Mouse (Mus musculus) forebrain, embryonic 15.5 days (tissue): Measurements from ENCODE around the gene Dyrk4. TPM values are rescaled to one million over a fixed set of nuclear protein-coding genes. Genes with fewer than 3 reads are reported as not detected.

Experiments
- ATAC-seq: fragments of 200-750 bp; cut with Nextera tagmentation; replicated peaks from 2 replicates; pipeline ENCODE4 v1.8.0; 2017; ENCODE audit warnings: mild to moderate bottlenecking, moderate TSS enrichment, moderate library complexity
- H3K27ac ChIP-seq: fragments of 300-500 bp; sonication (generic); replicated peaks from 2 replicates; pipeline ENCODE4 v1.5.1; 2015; ENCODE audit warnings: mild to moderate bottlenecking, inconsistent platforms
- H3K27me3 ChIP-seq: fragments of 300-500 bp; sonication (generic); 2 replicates; pipeline ENCODE4 v1.6.1; 2015; ENCODE audit warnings: inconsistent platforms
- H3K36me3 ChIP-seq: fragments of 300-500 bp; sonication (generic); 2 replicates; pipeline ENCODE4 v1.6.1; 2015; ENCODE audit warnings: mild to moderate bottlenecking, inconsistent platforms
- H3K4me1 ChIP-seq: fragments of 300-500 bp; sonication (generic); 2 replicates; pipeline ENCODE4 v1.6.1; 2015; ENCODE audit warnings: inconsistent platforms
- H3K4me2 ChIP-seq: fragments of 300-500 bp; sonication (generic); replicated peaks from 2 replicates; pipeline ENCODE4 v1.6.1; 2015; ENCODE audit warnings: mild to moderate bottlenecking, inconsistent platforms
- H3K4me3 ChIP-seq: fragments of 300-500 bp; sonication (generic); 2 replicates; pipeline ENCODE4 v1.5.1; 2015; ENCODE audit warnings: mild to moderate bottlenecking, inconsistent platforms
- H3K9ac ChIP-seq: fragments of 300-500 bp; sonication (generic); replicated peaks from 2 replicates; pipeline ENCODE4 v1.6.1; 2015; ENCODE audit warnings: mild to moderate bottlenecking, inconsistent platforms
- H3K9me3 ChIP-seq: fragments of 300-500 bp; sonication (generic); 2 replicates; pipeline ENCODE4 v1.6.1; 2016; ENCODE audit warnings: inconsistent platforms
- WGBS: fragments of 180-500 bp; shearing (Covaris S2); methylation state at CpG from one replicate; pipeline ENCODE4 v1.1.7; 2015; ENCODE audit warnings: mixed read lengths; 5-methylcytosine and 5-hydroxymethylcytosine counted together
- polyA plus RNA-seq: library from polyadenylated mRNA; unstranded; fragments of >200 nt; fragmentation: Nextera tagmentation; extraction: Ambion mirVana; gene quantifications from 2 replicates; pipeline ENCODE4 v1.2.1, GENCODE M21; 2015

The Dyrk4 gene
- polyA plus RNA-seq, 1 experiment from 2014 or later = 0.08 TPM

DNA sequence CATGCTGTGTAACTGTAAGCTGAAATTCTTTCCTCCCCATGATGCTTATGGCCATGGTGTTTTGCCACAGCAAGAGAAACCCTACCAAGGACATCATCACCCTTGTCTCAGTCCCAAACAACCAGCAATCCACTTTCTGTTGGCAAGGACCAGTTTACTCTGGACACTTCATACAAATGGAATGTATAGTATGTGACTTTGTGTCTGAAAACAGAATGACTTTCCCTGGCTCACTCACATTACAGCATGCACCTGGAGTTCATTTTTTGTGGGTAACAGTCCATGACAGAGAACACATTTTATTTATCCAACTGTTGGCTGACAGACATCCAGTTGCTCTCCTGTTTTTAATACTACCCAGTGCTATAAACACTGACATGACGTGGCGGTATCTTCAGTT is 11.3 kb upstream of the Dyrk4 start:
- WGBS = 96% methylated on average over 2 of the region's 2 CpGs
- Histone ChIP-seq H3K4me1 (peaks cover 6% of the 10 kb centered on the region; the same call in 1 of the 2 replicates), H3K4me3 (no peak overlapping the region), H3K9ac (no peak overlapping the region), H3K27ac (no peak overlapping the region), H3K36me3 (peaks cover 13% of the 10 kb centered on the region; the same call in 1 of the 2 replicates), H3K4me2 (no peak overlapping the region), H3K9me3 (no peaks in the 10 kb centered on the region), H3K27me3 (no peaks in the 10 kb centered on the region)
- ATAC-seq = no peak

DNA sequence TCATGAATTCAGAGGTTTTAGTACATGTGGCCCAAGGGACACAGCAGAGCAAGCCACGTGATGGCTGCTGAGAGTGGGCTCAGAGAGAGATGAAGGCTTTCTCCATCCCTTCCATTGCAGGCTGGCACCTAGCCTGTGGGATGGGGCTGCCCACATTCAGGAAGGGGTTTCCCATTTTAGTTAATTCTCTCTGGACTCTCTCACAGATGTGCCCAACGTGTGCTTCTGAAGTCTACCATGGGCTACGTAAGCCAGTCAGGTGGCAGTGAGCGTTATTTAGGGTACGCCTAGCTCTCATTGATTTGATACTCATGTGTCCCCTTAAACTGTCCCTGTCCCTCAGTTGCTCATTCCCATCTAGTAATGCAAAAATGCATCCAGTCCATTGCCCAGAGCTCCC is 6.7 kb downstream of the Dyrk4 start:
- H3K27ac ChIP-seq = no peak overlapping the region
- no peaks in the 10 kb centered on the region for H3K36me3 ChIP-seq
- no peak for ATAC-seq
- no peak overlapping the region for H3K4me3 ChIP-seq
- H3K27me3 ChIP-seq = no peaks in the 10 kb centered on the region
- no peaks in the 10 kb centered on the region for H3K4me1 ChIP-seq
- WGBS = 83% methylated on average over 5 of the region's 5 CpGs
- no peaks in the 10 kb centered on the region for H3K9me3 ChIP-seq
- no peak overlapping the region for H3K4me2 ChIP-seq
- H3K9ac ChIP-seq = no peak overlapping the region

DNA sequence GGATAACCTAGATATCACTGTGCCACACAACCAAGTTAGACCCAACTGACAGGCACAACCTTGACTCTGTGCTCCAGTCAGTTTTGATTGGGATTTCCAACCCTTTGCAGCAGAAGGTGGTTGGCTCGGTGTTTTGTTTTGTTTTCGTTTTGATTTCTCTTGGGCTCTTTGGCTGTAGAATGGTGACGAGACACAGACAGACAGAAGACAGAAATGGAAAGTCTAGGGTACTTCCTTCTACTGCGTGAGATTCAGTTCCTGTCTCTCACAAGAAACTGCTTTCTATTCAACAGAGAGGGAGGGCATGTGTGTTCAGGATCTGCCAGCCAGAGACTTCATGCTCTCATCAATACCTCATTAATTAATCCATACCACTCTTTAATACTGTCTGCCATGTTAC is 10.9 kb downstream of the Dyrk4 start:
- WGBS = 90% methylated on average over 4 of the region's 4 CpGs
- no peak for ATAC-seq
- Histone ChIP-seq H3K4me1 (no peaks in the 10 kb centered on the region), H3K4me3 (no peak overlapping the region), H3K9me3 (no peaks in the 10 kb centered on the region), H3K27ac (no peak overlapping the region), H3K9ac (no peak overlapping the region), H3K27me3 (no peaks in the 10 kb centered on the region), H3K4me2 (no peak overlapping the region), H3K36me3 (no peaks in the 10 kb centered on the region)

DNA sequence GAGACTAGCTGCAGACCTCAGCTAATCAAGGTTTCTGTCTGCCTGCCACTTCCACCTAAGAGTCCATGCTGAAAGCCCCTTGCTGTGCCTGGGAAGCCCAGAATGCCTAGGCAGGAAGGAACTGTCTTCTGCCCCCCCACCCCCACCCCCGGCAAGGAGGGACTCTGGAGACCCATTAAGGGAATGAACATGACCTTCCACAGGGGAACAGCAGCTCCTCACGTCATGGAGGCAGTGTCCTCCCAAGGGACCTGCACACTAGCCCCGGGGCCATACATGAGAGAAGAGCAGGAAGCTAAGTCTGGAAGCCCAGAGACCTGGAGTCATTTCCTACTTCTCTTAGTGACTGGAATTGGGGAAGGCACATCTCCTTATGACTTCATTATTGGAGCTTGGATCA is 13.8 kb downstream of the Dyrk4 start:
- Histone ChIP-seq H3K9ac (no peak overlapping the region), H3K27me3 (no peaks in the 10 kb centered on the region), H3K4me3 (no peak overlapping the region), H3K9me3 (no peaks in the 10 kb centered on the region), H3K27ac (no peak overlapping the region), H3K4me1 (no peaks in the 10 kb centered on the region), H3K4me2 (no peak overlapping the region), H3K36me3 (no peaks in the 10 kb centered on the region)
- ATAC-seq = no peak
- 75% methylated on average over 3 of the region's 3 CpGs for WGBS

DNA sequence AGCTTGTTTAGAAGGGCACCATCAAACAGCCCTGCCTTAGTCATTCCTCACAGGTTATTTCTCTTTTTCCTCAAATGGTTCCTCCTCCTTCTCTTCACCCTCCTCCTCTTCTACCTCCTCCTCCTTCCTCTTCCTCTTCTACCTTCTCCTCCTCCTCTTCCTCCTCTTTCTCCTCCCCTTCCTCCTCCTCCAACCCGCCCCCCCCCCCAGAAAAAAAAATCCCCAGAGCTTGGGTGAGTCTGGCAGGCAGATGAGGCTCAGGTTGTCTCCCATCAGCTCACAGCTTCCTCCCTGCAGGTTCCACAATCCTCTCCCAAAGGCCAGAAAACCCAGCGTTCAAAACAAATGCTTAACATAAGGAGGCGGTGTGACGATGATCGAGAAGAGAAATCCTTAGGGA is 14.3 kb downstream of the Dyrk4 start:
- Histone ChIP-seq H3K27me3 (no peaks in the 10 kb centered on the region), H3K9me3 (no peaks in the 10 kb centered on the region), H3K27ac (no peak overlapping the region), H3K9ac (no peak overlapping the region), H3K36me3 (no peaks in the 10 kb centered on the region), H3K4me3 (no peak overlapping the region), H3K4me1 (no peaks in the 10 kb centered on the region), H3K4me2 (no peak overlapping the region)
- 75% methylated on average over 4 of the region's 5 CpGs for WGBS
- no peak for ATAC-seq

DNA sequence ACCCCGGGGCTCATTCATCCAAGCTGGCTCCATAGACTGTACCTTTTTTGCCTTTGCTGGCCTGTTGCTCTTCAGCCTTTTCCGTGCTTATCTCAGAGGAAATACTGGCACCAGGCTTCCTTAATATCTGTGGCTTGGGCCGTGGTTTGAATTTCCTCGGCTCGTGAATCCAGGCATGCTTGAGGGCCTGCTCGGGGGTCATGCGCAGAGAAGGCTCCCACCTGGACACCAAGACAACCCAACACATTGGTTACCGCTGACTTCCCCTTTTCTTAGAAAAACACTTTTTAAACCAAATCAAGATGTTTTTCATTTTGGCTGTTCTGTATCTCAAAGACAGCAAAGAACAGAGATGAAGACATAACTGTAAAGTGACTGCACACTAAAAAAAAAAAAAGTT is 44.5 kb downstream of the Dyrk4 start:
- ATAC-seq = no peak
- no peaks in the 10 kb centered on the region for H3K36me3 ChIP-seq
- no peak overlapping the region for H3K9ac ChIP-seq
- WGBS = 90% methylated on average over 8 of the region's 8 CpGs
- no peak overlapping the region for H3K4me2 ChIP-seq
- H3K9me3 ChIP-seq = no peaks in the 10 kb centered on the region
- H3K27me3 ChIP-seq = no peaks in the 10 kb centered on the region
- no peak overlapping the region for H3K4me3 ChIP-seq
- H3K4me1 ChIP-seq = no peaks in the 10 kb centered on the region
- H3K27ac ChIP-seq = no peak overlapping the region

DNA sequence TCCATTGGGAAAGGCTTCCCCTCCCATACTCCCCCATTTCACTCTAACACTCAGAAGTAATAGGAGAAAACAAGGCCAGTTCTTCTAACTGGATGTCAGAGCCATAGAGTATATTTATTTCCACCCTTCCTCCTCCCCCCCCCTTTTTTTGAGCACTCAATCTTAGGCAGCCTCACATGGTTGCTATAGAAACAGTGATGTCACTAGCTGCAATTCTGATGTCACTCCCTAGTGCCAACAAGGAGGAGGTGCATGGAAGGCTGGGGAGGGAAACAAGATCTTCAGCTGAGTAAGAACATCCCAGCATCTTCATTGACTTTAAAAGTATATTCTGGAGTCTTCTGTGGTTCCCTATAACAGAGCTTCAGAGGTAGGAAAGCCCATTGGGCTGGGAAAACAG is 68.8 kb downstream of the Dyrk4 start, which contains the start of gene Akap3:
Akap3 (plus strand) TSS at position 218 of the 400 bp plus-strand sequence.
- no peaks in the 10 kb centered on the region for H3K27me3 ChIP-seq
- no peak within 1 kb of the TSS for H3K9ac ChIP-seq
- no peaks in the 10 kb centered on the region for H3K36me3 ChIP-seq
- no peak within 1 kb of the TSS for H3K4me3 ChIP-seq
- no peak within 1 kb of the TSS for H3K27ac ChIP-seq
- no peak within 1 kb of the TSS for H3K4me2 ChIP-seq
- ATAC-seq = no peak
- no peaks in the 10 kb centered on the region for H3K9me3 ChIP-seq
- peaks cover 9% of the 10 kb centered on the region for H3K4me1 ChIP-seq

DNA sequence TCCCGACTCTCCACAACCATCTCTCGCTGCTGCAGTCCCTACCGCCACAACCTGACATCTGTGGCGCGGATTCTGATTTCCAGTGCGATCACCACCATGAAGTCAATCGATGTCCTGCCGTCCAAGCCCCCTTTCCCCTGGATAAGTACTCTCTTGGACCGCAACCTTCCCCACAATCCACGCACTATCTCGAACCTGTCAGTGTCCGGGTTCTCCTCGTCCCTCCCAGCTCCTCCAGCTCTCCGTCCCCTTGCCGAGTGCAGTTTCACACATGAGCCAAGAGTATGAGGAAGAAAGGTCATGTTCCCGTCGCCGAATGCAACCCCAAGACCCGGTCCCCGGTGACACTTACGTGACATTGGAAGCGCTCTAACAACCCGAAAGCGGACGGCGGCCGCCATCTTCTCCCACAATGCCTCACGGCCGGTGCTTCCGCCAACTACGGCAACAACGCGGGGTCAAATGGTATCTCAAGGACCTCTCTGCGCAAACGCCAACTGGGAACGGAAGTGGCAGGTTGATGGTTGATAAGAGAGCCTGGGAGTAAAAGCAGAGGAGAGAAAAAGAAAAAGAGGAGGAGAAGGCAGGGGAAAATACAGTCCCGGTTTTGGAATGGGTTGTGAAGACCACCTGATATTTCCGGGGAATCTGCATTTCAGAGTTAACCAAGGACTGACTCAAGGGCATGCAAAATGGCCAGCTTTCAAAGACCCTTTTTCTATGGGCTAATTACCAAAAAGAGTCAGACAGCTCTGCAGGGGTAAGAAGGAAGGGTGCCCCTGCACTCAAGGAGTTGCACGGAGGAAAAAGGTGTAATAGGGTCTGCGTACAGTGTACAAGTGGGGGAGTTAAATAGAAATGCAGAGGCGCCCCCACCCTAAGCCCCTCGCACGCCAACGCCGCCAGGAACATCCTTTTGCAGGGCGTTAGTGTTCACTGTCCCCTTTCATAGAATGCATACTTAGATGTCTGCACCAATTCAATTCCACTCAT is 72.6 kb downstream of the Dyrk4 start, which contains the start of gene Ndufa9:
Ndufa9 (minus strand) TSS at position 425 of the 993 bp plus-strand sequence.
- ATAC-seq = peak; percentile 93
- peak within 1 kb of the TSS; percentile 62 for H3K4me3 ChIP-seq
- H3K27ac ChIP-seq = peak within 1 kb of the TSS; percentile 78
- H3K9ac ChIP-seq = peak within 1 kb of the TSS; percentile 82
- H3K4me1 ChIP-seq = peaks cover 18% of the 10 kb centered on the region
- H3K9me3 ChIP-seq = no peaks in the 10 kb centered on the region
- no peaks in the 10 kb centered on the region for H3K27me3 ChIP-seq
- peak within 1 kb of the TSS; percentile 87 for H3K4me2 ChIP-seq
- WGBS = 4% methylated on average over 46 of the region's 46 CpGs
- peaks cover 5% of the 10 kb centered on the region for H3K36me3 ChIP-seq

DNA sequence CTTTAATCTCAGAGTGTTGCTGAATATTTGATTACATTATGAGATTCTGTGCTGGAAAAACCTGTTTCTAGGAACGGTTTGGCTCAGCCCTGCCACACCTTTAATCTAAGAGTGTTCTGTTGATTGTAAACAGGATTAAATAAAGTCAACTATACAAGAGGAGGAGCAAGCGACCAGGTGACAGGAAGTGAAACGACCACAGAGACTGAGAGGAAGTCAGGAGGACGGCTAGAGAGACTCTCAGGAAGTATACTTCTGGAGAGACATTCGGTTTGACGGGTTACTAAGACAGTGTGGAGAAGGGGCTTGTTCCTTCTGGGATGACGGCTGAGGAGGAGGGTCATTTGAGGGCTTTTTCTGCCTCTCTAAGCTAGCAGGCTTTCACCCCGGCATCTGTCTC is 85.0 kb downstream of the Dyrk4 start:
- H3K9ac ChIP-seq = no peak overlapping the region
- no peak overlapping the region for H3K27ac ChIP-seq
- H3K4me3 ChIP-seq = no peak overlapping the region
- no peak overlapping the region for H3K4me2 ChIP-seq
- no peaks in the 10 kb centered on the region for H3K27me3 ChIP-seq
- H3K9me3 ChIP-seq = no peaks in the 10 kb centered on the region
- ATAC-seq = no peak
- 90% methylated on average over 8 of the region's 8 CpGs for WGBS
- H3K4me1 ChIP-seq = no peaks in the 10 kb centered on the region
- peaks cover 90% of the 10 kb centered on the region for H3K36me3 ChIP-seq

Other genes starting within 250 kb of the Dyrk4 start
- gene Kcna6, start 181.2 kb downstream of the Dyrk4 start, polyA plus RNA-seq = 10.6 and 11.4 TPM in 2 replicates
- gene Ndufa9, start 72.7 kb downstream of the Dyrk4 start, polyA plus RNA-seq = 184 and 185 TPM in 2 replicates
- 0.25 TPM in 1 of 2 replicates, not detected in the other for gene Akap3, start 68.7 kb downstream of the Dyrk4 start, polyA plus RNA-seq
- gene Rad51ap1, start 17.7 kb upstream of the Dyrk4 start, polyA plus RNA-seq = 29.9 and 33.8 TPM in 2 replicates
- gene D6Wsu163e, start 18.1 kb upstream of the Dyrk4 start, polyA plus RNA-seq = 29.8 and 31.3 TPM in 2 replicates
- gene Fgf6, start 93.7 kb upstream of the Dyrk4 start, polyA plus RNA-seq = not detected in 2 replicates
- gene Fgf23, start 151.1 kb upstream of the Dyrk4 start, polyA plus RNA-seq = 0.09 and 0.10 TPM in 2 replicates
- gene Tigar, start 187.7 kb upstream of the Dyrk4 start, polyA plus RNA-seq = 9.2 and 10.0 TPM in 2 replicates
- 1,282 and 1,421 TPM in 2 replicates for gene Ccnd2, start 230.4 kb upstream of the Dyrk4 start, polyA plus RNA-seq